In the genomic region with DNA sequence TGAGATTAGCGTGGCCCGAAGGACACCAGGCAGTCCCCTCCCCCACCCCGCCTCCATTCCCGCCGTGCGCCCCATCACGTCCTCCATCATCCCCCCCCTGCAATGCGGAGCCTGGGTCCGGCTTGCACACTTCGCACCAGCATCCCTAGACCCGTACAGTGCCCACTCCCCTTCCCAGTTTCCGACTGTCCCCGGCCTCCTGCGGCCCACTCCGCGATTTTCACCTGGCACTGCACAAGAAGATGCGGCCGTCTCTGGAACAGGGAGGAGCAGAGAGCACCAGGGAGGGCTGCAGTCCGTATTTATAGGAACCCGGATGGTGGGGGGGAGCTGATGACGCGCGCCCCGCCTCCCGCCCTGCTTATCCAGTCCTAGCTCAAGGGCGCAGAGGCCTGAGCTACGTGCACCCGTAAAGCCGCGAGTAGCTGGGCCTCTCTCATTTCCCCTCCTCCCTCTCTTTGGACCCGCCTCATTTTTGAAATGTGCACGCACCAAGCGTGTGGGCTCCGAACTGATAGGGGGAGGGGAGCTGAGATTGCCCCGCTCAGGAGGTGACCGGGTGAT, we compare ENCODE assay signal across 7 mouse cellular contexts. TPM values are rescaled to one million over a fixed set of nuclear protein-coding genes. Genes with fewer than 3 reads are reported as not detected.
DNase-seq lines count a peak whose midpoint lies in the region; ATAC-seq lines count a peak whose summit lies in the region.

No protein-coding gene starts in this region.

- intact Hi-C loops in gastrocnemius, postnatal 14 days (cut with DNase I; ENCODE audit: low total_unique reads): no loop called here
- intact Hi-C loops in left cerebral cortex, postnatal 25 days (cut with DNase I): loop anchor here (2.0 to 5.0 kb wide), 3 partner anchors 17 to 105 kb away; a partner anchor contains a TSS

- peaks cover 43% of the 10 kb centered on the region for H3K4me1 ChIP-seq in intestine, embryonic 15.5 days (replicated peaks)
- peaks cover 57% of the 10 kb centered on the region for H3K4me1 ChIP-seq in midbrain, embryonic 10.5 days

- DNase-seq in adrenal gland, adult (ENCODE audit: inconsistent age in 2 of 2, low spot score in 1 of 2): peak; percentile 97 to 99
- peak; percentile 98 for DNase-seq in embryo, embryonic 10.5 days (ENCODE audit: low spot score)
- DNase-seq in gastrocnemius, postnatal 14 days: peak; percentile 97
- DNase-seq in left cerebral cortex, postnatal 25 days (ENCODE audit: low spot score in 2 of 2): peak; percentile 98 to 99
- peak; percentile 97 for DNase-seq in midbrain, embryonic 10.5 days (ENCODE audit: low spot score)
- DNase-seq in right cerebral cortex, postnatal 4 days: peak; percentile 94

- H3K9me3 ChIP-seq in intestine, embryonic 15.5 days: no peaks in the 10 kb centered on the region
- H3K9me3 ChIP-seq in midbrain, embryonic 10.5 days (replicated peaks): no peaks in the 10 kb centered on the region

- no peaks in the 10 kb centered on the region for H3K27me3 ChIP-seq in intestine, embryonic 15.5 days (replicated peaks)
- H3K27me3 ChIP-seq in midbrain, embryonic 10.5 days (ENCODE audit: low read depth, poor library complexity, severe bottlenecking): no peaks in the 10 kb centered on the region

- H3K27ac ChIP-seq in intestine, embryonic 15.5 days: peak overlapping the region; percentile 98
- H3K27ac ChIP-seq in midbrain, embryonic 10.5 days (replicated peaks): peak overlapping the region; percentile 100

- peak overlapping the region; percentile 85 for H3K4me3 ChIP-seq in intestine, embryonic 15.5 days (replicated peaks)
- peak overlapping the region; percentile 98 for H3K4me3 ChIP-seq in midbrain, embryonic 10.5 days

- ATAC-seq in intestine, embryonic 15.5 days: peak; percentile 90

- H3K9ac ChIP-seq in intestine, embryonic 15.5 days: peak overlapping the region; percentile 95

- peaks cover 31% of the 10 kb centered on the region for H3K36me3 ChIP-seq in intestine, embryonic 15.5 days
- H3K36me3 ChIP-seq in midbrain, embryonic 10.5 days: peaks cover 83% of the 10 kb centered on the region

- WGBS in intestine, embryonic 15.5 days: under 1% methylated on average over 36 of the region's 36 CpGs
- under 1% methylated on average over 36 of the region's 36 CpGs for WGBS in midbrain, embryonic 10.5 days

- H3K4me2 ChIP-seq in intestine, embryonic 15.5 days (replicated peaks): peak overlapping the region; percentile 63

RNA-seq across cellular contexts. Expression of a gene that starts 0.9 kb away (rescaled TPM):
- over 10,000 TPM in 1 of 2 experiments, 1,000 to 10,000 TPM in 1; 9,479 to 10,041 TPM for total RNA-seq in gastrocnemius, postnatal 14 days (2021)
- polyA plus RNA-seq in intestine, embryonic 15.5 days (2015; fragmentation: Nextera tagmentation; extraction: Ambion mirVana): 2,230 and 2,316 TPM in 2 replicates
- 1,000 to 10,000 TPM; 2,469 to 2,584 TPM for total RNA-seq in left cerebral cortex, postnatal 25 days (2021)
- polyA plus RNA-seq in midbrain, embryonic 10.5 days (2016; fragmentation: Nextera tagmentation; extraction: Ambion mirVana): 2,729 and 3,222 TPM in 2 replicates

RNA-seq across cellular contexts. Expression of a gene that starts 20.4 kb away (rescaled TPM):
- 10 to 100 TPM; 24.0 to 28.7 TPM for total RNA-seq in gastrocnemius, postnatal 14 days (2021)
- 6.9 and 7.2 TPM in 2 replicates for polyA plus RNA-seq in intestine, embryonic 15.5 days (2015; fragmentation: Nextera tagmentation; extraction: Ambion mirVana)
- 10 to 100 TPM; 52.7 to 63.0 TPM for total RNA-seq in left cerebral cortex, postnatal 25 days (2021)
- 12.7 and 15.1 TPM in 2 replicates for polyA plus RNA-seq in midbrain, embryonic 10.5 days (2016; fragmentation: Nextera tagmentation; extraction: Ambion mirVana)

RNA-seq across cellular contexts. Expression of a gene that starts 26.1 kb away (rescaled TPM):
- total RNA-seq in gastrocnemius, postnatal 14 days (2021): 10 to 100 TPM; 18.4 to 18.7 TPM
- 83.3 and 96.9 TPM in 2 replicates for polyA plus RNA-seq in intestine, embryonic 15.5 days (2015; fragmentation: Nextera tagmentation; extraction: Ambion mirVana)
- 10 to 100 TPM; 18.9 to 25.6 TPM for total RNA-seq in left cerebral cortex, postnatal 25 days (2021)
- 236 and 246 TPM in 2 replicates for polyA plus RNA-seq in midbrain, embryonic 10.5 days (2016; fragmentation: Nextera tagmentation; extraction: Ambion mirVana)

RNA-seq across cellular contexts. Expression of a gene that starts 26.2 kb away (rescaled TPM):
- total RNA-seq in gastrocnemius, postnatal 14 days (2021): 100 to 1,000 TPM; 214 to 227 TPM
- 267 and 273 TPM in 2 replicates for polyA plus RNA-seq in intestine, embryonic 15.5 days (2015; fragmentation: Nextera tagmentation; extraction: Ambion mirVana)
- 10 to 100 TPM; 70.4 to 73.6 TPM for total RNA-seq in left cerebral cortex, postnatal 25 days (2021)
- 211 and 231 TPM in 2 replicates for polyA plus RNA-seq in midbrain, embryonic 10.5 days (2016; fragmentation: Nextera tagmentation; extraction: Ambion mirVana)

RNA-seq across cellular contexts. Expression of a gene that starts 33.7 kb away (rescaled TPM):
- total RNA-seq in gastrocnemius, postnatal 14 days (2021): 10 to 100 TPM; 16.0 to 20.4 TPM
- polyA plus RNA-seq in intestine, embryonic 15.5 days (2015; fragmentation: Nextera tagmentation; extraction: Ambion mirVana): 68.1 and 70.3 TPM in 2 replicates
- total RNA-seq in left cerebral cortex, postnatal 25 days (2021): 10 to 100 TPM; 27.1 to 28.0 TPM
- 72.6 and 86.4 TPM in 2 replicates for polyA plus RNA-seq in midbrain, embryonic 10.5 days (2016; fragmentation: Nextera tagmentation; extraction: Ambion mirVana)

Comparison
In these comparisons a context has a peak if more than half of its experiments do, and no peak if none do; other contexts are left out.
1. Peak in every context shown above with its lines: DNase-seq, ATAC-seq, H3K4me3 ChIP-seq and H3K27ac ChIP-seq.